Mouse (Mus musculus) kidney, postnatal 25 days (tissue): ENCODE results near the gene Ivd.

ENCODE experiments used
- DNase-seq, 2 experiments: peaks; one replicate each; pipeline ENCODE4 v3.0.0; 2021; ENCODE audit warnings: mixed read lengths in 2 of 2

Ivd gene

GRCm38 (mm10) chr2:118861454-118862339 is at the start of gene Ivd:
TSS of gene Ivd (plus strand) at chr2:118861954.
- DNase-seq: peak; percentile 97 to 99

- no peak for DNase-seq
Measured at GRCm38 (mm10) chr2:118812724-118813123, 49.0 kb upstream of the Ivd start.

DNA sequence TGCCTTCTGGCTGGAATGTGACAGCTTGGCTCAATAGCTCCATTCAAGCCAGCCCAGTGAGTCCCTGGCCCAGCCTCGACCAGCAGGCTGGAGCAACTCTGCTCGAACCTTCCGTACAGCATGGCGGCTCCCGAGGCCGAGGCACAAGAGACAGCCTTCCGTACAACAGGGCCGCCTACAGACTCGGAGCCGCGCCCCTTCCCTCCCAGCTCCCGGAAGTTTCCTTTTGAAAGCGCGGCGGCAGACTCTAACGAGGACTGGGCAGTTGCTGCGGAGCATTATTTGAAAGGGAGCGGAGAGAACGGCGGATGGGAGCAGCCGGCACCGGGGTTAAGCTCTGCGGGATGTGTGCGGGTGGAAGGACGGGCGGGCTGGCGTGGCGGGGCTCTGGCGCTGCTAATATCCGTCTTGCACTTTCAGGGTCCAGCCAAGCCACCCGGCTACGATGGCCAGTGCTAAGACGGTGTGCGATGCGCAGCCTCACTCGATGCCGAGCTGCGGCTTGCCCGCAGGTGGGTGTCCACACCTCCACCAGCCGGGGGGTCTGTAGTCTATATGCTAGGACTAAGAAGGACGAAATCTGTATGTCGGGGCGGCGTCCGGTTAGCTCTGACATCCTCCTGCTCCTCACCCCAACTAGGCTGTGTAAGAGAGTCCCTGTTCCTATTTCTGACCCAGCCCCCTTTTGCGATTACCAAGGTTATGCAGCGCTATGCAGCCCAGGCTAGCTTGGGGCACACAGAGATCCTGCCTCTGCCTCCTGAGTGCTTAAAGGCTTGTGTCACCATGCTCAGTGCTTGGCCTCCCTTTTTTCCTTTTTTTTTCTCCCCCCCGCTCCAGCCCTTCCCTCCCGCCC is 47.5 kb upstream of the Ivd start, which contains the start of gene Knstrn:
Gene Knstrn, plus strand, starts transcription at position 23 of the 856 bp plus-strand sequence.
- peak; percentile 93 to 94 for DNase-seq

GRCm38 (mm10) chr2:118822800-118823199 is 39.0 kb upstream of the Ivd start:
- no peak for DNase-seq

DNA sequence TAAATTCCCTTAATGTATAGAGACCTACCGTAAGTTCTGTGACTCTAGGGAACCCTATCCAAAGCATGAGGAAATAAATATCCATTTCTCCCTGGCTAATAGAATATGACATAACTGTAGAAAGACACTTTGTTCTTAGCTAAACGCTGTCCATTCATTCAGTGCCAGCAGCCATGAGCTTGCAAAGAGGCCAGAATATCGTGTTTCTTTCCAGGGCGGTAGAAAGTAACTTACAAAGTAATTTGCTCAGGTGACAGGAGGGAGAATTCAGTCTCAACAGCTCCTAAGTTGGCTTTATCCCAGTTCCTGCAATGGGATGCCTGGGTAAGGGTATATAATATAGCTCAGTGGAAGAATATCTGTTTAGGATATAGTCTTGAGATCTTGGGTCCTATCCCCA is 37.4 kb upstream of the Ivd start:
- DNase-seq: no peak

DNA sequence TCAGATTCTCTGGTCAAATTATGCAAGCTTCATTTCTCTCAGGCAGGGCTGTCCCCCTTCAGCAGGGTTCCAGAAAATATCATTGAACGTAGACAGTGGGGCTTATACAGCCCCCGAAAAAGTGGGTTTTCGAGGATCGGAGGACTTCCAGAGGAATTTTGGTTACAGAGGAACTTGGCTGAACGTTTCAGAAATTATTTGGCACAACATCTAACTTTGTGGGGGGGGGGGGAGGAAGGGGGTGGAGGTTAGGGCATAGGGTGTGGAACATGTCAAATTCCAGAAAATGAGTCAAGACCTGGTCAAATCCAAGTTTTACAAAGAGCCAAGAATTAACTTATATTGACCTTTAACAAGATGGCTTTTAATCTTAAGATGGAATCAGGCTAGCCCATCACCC is 32.7 kb upstream of the Ivd start:
- DNase-seq: no peak

DNA sequence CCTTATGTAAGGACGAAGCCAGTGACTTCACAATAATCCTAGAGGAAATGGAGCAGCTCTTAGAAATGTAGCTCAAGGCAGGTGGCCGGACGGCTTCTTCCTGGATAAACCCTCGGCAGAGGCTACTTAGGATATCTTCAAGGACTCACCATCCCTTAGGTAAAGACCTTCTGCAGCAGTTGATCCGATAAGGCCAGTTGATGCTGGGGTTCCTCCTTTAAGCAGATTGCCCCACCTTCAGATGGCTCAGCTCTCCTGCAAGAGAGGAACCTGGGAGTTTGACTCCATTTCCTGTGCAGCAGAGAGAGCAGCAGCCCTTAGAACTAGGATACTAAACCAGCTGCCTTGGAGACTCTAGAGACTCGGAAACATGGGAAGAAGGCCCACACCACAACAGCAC is 27.7 kb upstream of the Ivd start:
- DNase-seq: no peak

GRCm38 (mm10) chr2:118835115-118835514 is 26.6 kb upstream of the Ivd start:
- no peak for DNase-seq

DNA sequence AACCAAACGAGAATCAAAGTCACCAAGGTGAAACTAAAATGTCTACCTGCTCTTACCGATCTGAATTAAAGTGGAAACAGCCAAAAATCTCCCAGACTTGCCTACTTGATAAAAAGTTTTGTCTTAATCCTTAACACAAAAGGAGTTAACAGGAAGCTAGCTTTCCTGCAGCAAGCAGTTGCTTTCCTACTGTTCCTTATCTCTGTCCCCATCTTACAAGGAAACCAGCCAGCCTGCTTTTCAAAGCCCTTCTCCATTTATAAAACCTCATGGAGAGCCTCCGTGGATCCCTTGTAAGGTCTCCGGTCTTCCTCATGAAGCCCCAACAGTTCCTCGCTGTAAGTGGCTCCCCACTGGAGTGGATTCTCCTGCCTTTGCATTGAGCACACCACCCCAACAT is 23.4 kb upstream of the Ivd start:
- no peak for DNase-seq

- DNase-seq: no peak
Measured at GRCm38 (mm10) chr2:118841186-118841585, 20.6 kb upstream of the Ivd start.

GRCm38 (mm10) chr2:118841774-118842173 is 20.0 kb upstream of the Ivd start:
- DNase-seq: no peak

GRCm38 (mm10) chr2:118844427-118844826 is 17.3 kb upstream of the Ivd start:
- peak; percentile 28 to 65 for DNase-seq

DNA sequence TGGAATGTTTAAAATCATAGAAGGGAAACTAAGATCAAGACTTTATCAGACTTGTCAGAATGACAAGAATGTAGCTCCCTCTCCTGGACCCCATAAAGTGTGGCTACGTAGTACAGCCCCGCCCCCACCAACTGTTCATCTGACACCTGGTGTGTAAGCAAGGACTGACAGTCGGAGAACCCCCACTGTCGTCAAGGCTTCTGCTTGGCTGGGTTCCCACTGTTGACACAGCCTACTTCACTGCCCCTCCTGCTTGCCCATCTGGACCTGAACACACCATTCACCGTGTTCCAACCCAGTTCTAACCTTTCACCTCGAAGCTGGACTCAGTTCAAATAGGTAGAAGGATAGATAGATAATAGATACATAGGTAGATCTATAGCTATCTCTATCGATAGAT is 15.5 kb upstream of the Ivd start:
- peak; percentile 63 to 84 for DNase-seq

DNA sequence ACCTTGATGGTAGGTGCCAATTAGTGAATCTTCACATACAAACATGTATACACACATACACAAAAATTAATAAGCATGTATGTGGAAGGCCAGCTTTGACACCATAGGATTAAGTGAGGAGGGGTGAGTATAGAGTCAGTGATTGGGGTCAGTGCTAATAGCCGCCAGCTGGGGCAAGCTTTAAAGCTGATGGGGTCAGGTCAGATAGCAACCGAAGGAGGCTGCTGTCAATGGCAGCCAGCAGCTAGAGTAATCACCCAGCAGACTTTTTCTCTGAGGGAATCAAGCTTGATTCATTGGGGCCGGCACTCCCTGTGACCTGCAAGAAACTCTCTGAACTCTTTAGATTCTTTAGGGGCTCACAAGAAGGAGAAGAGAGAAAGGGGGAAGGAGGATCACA is 10.0 kb upstream of the Ivd start:
- no peak for DNase-seq

GRCm38 (mm10) chr2:118862340-118862675 is 554 bp downstream of the Ivd start:
- no peak for DNase-seq

DNA sequence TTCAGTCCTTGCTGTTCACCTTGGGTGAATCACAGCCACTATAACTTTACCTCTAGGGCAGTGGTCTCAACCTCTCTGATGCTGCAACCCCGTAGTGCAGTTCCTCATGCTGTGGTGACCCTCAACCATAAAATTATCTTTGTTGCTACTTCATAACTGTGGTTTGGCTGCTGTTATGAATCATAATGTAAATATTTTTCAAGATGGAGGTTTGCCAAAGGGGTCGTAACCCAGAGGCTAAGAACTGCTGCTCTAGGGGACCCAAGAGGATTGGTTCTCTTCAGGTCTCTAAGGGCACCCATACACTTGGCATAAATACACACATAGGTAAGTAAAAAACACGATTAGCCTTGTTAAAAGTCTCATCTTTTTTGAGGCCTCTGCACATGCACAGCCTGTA is 8.8 kb downstream of the Ivd start:
- DNase-seq: no peak

GRCm38 (mm10) chr2:118871032-118871431 is 9.3 kb downstream of the Ivd start:
- DNase-seq: no peak

DNA sequence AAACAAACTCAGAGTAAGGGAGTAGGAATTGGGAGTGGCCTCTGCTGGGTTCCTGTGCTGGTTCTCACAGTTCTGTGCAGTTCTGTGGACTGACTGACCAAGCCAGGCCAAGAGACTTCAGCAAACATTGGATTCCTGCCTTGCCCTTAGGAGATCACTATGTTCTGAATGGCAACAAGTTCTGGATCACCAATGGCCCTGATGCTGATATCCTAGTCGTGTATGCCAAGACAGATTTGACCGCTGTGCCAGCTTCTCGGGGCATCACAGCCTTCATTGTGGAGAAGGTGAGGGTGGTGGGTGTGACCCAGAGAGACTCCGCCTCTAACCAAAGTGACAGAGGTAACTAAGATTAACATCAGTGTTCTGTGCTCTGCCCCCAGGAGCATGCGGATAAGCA is 11.3 kb downstream of the Ivd start:
- no peak for DNase-seq

DNA sequence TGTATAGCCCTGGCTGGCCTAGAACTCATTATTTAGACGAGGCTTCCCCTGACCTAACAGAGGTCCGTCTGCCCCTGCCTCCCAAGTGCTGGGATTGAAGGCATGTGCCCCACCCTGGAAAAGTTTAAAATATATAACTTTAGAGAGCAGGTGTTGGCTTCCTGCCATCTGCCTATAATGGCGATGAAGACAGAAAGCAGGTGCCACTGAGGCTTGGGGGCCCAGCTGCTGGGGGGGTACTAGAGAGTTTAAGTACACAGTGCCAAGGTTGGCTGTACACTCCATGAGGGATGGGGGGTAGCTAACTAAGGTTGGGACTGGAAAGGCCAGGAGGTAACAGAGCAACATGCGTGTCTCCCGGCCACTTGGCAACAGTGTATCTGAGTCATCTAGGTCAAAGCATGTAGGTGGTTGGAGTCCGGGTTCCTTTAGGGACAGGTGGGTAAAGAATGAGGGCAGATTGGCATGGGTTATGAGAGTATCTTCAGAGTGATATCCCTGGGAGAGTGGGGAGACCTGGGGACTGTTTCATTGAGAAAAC is 12.2 kb downstream of the Ivd start:
- DNase-seq: no peak

- no peak for DNase-seq
Measured at GRCm38 (mm10) chr2:118875316-118875715, 13.6 kb downstream of the Ivd start.

GRCm38 (mm10) chr2:118876453-118876852 is 14.7 kb downstream of the Ivd start:
- no peak for DNase-seq

GRCm38 (mm10) chr2:118881019-118881418 is 19.3 kb downstream of the Ivd start:
- DNase-seq: peak; percentile 71 to 81

DNA sequence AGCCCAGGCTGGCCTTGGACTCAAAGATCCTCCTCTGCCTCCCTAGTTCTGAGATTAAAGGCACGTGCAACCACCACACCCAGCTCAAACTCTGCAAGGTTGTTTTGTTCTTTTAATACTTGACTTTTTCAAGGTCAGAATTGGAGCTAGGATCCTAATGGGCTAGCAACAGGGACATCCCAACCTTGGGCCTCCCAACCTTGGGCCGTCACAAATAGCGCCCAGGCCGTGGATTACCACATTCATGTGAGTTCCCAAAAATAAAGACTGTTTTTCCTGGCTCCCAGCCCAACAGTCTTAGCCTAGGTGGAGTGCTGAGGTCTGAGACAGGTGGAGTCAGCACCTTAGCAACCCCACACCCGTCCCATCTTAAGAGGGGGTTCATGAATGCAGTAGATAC is 20.2 kb downstream of the Ivd start:
- DNase-seq: peak in 1 of 2 experiments; percentile 35
